ENCODE assay signal across 17 mouse cellular contexts in the genomic region with DNA sequence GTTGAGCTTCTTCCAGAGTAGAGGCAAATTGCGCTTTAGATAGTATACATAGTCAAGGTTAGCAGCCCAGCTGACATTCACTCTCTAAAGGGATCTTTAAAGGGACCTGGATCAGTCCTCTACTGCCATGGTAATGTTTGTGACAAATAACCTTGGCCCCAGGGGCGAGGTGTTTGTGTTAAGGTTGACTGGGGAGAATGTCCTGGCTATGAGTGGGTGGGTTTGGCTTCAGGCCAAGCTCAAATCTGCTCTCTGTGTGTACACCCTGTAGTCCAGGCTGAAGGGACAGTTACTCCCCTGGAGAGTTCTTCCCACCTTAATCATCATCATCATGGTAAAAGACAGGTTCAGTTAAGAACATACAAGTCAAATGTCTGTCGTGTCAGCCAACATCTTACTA. TPM values are rescaled to one million over a fixed set of nuclear protein-coding genes. Genes with fewer than 3 reads are reported as not detected.
"Had no signal": no experiment of that assay in that cellular context is flagged by ENCODE, and none has a peak within 500 bp of the region (broad histone marks: within the 10 kb centered on the region; RNA-seq: fewer than 3 reads in every experiment).

No protein-coding gene starts in this region.

- H3K27me3 ChIP-seq: lung, embryonic 15.5 days; neural tube, embryonic 12.5 days; stomach, embryonic 15.5 days had no signal

- H3K9me3 ChIP-seq: lung, embryonic 15.5 days; megakaryocyte, embryonic 14.5 days; midbrain, embryonic 13.5 days; midbrain, embryonic 15.5 days; neural tube, embryonic 12.5 days; stomach, embryonic 15.5 days had no signal

- H3K4me1 ChIP-seq: lung, embryonic 15.5 days; megakaryocyte, embryonic 14.5 days; neural tube, embryonic 12.5 days; stomach, embryonic 15.5 days had no signal

- DNase-seq: lung, adult 2 months; lung, postnatal 14 days; lung, postnatal 36 days; right cerebral cortex, postnatal 14 days; thymus, adult 2 months; thymus, postnatal 25 days; thymus, postnatal 4 days had no signal

- H3K4me3 ChIP-seq: lung, embryonic 15.5 days; megakaryocyte, embryonic 14.5 days; midbrain, embryonic 13.5 days; midbrain, embryonic 15.5 days; neural tube, embryonic 12.5 days; stomach, embryonic 15.5 days had no signal

- ATAC-seq: lung, postnatal 0 days; midbrain, embryonic 15.5 days had no signal

- H3K4me2 ChIP-seq: lung, embryonic 15.5 days; midbrain, embryonic 11.5 days; midbrain, embryonic 13.5 days; midbrain, embryonic 15.5 days; neural tube, embryonic 12.5 days; stomach, embryonic 15.5 days had no signal

- H3K36me3 ChIP-seq: lung, embryonic 15.5 days; midbrain, embryonic 13.5 days; midbrain, embryonic 15.5 days; neural tube, embryonic 12.5 days; stomach, embryonic 15.5 days had no signal

- H3K27ac ChIP-seq: lung, embryonic 15.5 days; macrophage; midbrain, embryonic 13.5 days; neural tube, embryonic 12.5 days; stomach, embryonic 15.5 days; stomach, postnatal 0 days had no signal

- H3K9ac ChIP-seq: lung, embryonic 15.5 days; midbrain, embryonic 13.5 days; midbrain, embryonic 15.5 days; stomach, embryonic 15.5 days had no signal

RNA-seq across cellular contexts. Expression of a gene that starts 54.2 kb away (rescaled TPM):
- polyA plus RNA-seq: lung, postnatal 0 days; macrophage; stomach, postnatal 0 days had no signal
